In the genomic region with DNA sequence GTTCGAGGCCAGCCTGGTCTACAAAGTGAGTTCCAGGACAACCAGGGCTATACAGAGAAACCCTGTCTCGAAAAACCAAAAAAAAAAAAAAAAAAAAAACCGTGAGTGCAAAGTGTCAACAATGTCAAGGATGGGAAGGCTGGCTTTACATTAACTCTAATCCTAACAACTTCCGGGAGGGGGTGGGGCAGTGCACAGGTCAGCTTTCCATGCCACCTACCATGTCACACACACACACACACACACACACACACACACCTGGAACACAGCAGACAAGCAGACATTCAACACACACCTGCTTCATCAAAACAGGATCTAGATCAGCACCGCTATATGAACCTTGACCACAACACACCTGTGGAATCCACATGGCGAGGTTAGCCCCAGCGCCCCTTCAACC, we compare ENCODE assay signal across 9 mouse cellular contexts. TPM values are rescaled to one million over a fixed set of nuclear protein-coding genes. Genes with fewer than 3 reads are reported as not detected.
A peak's percentile ranks its signal among the peaks of the same experiment; 100 is the strongest.
DNase-seq lines count a peak whose midpoint lies in the region; ATAC-seq lines count a peak whose summit lies in the region.
"Had no signal": no experiment of that assay in that cellular context is flagged by ENCODE, and none has a peak within 500 bp of the region (broad histone marks: within the 10 kb centered on the region; RNA-seq: fewer than 3 reads in every experiment).

No protein-coding gene starts in this region.

- peak overlapping the region; percentile 6; the same call in 1 of the 2 replicates for H3K4me2 ChIP-seq in lung, embryonic 16.5 days (ENCODE audit: low read depth, low read length)
- H3K4me2 ChIP-seq in hindbrain, embryonic 12.5 days (replicated peaks) = peak overlapping the region; percentile 91

- peaks cover 13% of the 10 kb centered on the region for H3K36me3 ChIP-seq in lung, embryonic 16.5 days (ENCODE audit: control insufficient read depth, insufficient read depth, low read length)
- peaks cover 27% of the 10 kb centered on the region for H3K36me3 ChIP-seq in hindbrain, embryonic 12.5 days
- peaks cover 59% of the 10 kb centered on the region for H3K36me3 ChIP-seq in midbrain, embryonic 10.5 days

- no peak overlapping the region for H3K4me3 ChIP-seq in lung, embryonic 16.5 days (ENCODE audit: low read length)
- peak overlapping the region; percentile 87 for H3K4me3 ChIP-seq in hindbrain, embryonic 12.5 days
- H3K4me3 ChIP-seq in midbrain, embryonic 10.5 days = peak overlapping the region; percentile 90

- ATAC-seq in lung, embryonic 16.5 days (ENCODE audit: low read depth) = no peak
- ATAC-seq in hindbrain, embryonic 12.5 days (ENCODE audit: low FRiP score) = no peak
- ATAC-seq in activated CD4-positive, CD25-positive, alpha-beta regulatory T cell, adult 4 months = no peak

- 81% methylated on average over 6 of the region's 7 CpGs for WGBS in lung, embryonic 16.5 days
- 94% methylated on average over 6 of the region's 7 CpGs for WGBS in hindbrain, embryonic 12.5 days
- WGBS in midbrain, embryonic 10.5 days = 92% methylated on average over 7 of the region's 7 CpGs

- H3K27me3 ChIP-seq in lung, embryonic 16.5 days (ENCODE audit: control insufficient read depth, insufficient read depth, low read depth, low read length) = no peaks in the 10 kb centered on the region
- H3K27me3 ChIP-seq in hindbrain, embryonic 12.5 days = no peaks in the 10 kb centered on the region
- H3K27me3 ChIP-seq in midbrain, embryonic 10.5 days (ENCODE audit: low read depth, poor library complexity, severe bottlenecking) = no peaks in the 10 kb centered on the region

- H3K4me1 ChIP-seq in lung, embryonic 16.5 days (replicated peaks; ENCODE audit: control insufficient read depth, insufficient read depth, low read length) = peaks cover 19% of the 10 kb centered on the region
- peaks cover 35% of the 10 kb centered on the region for H3K4me1 ChIP-seq in hindbrain, embryonic 12.5 days
- peaks cover 76% of the 10 kb centered on the region for H3K4me1 ChIP-seq in midbrain, embryonic 10.5 days

- no peaks in the 10 kb centered on the region for H3K9me3 ChIP-seq in lung, embryonic 16.5 days (ENCODE audit: control insufficient read depth, low read length)
- no peaks in the 10 kb centered on the region for H3K9me3 ChIP-seq in hindbrain, embryonic 12.5 days (replicated peaks)
- no peaks in the 10 kb centered on the region for H3K9me3 ChIP-seq in midbrain, embryonic 10.5 days (replicated peaks)

- H3K27ac ChIP-seq in lung, embryonic 16.5 days (ENCODE audit: low read length) = no peak overlapping the region
- no peak overlapping the region for H3K27ac ChIP-seq in hindbrain, embryonic 12.5 days
- H3K27ac ChIP-seq in midbrain, embryonic 10.5 days (replicated peaks) = 0 out of 2 replicates have a peak overlapping the region, but pooled peaks have one; percentile 95

- no peak overlapping the region for H3K9ac ChIP-seq in lung, embryonic 16.5 days (ENCODE audit: low read length)
- peak overlapping the region; percentile 90; the same call in 1 of the 2 replicates for H3K9ac ChIP-seq in hindbrain, embryonic 12.5 days

- no peak for DNase-seq in lung, postnatal 10 days
- no peak for DNase-seq in midbrain, embryonic 10.5 days (ENCODE audit: low spot score)
- no peak for DNase-seq in lung, postnatal 36 days
- DNase-seq in thymus, postnatal 4 days = no peak
- DNase-seq: cerebellum, adult 11-12 months; right cerebral cortex, postnatal 25 days had no signal

RNA-seq across cellular contexts. Expression of gene Med25, which starts 2.3 kb away (rescaled TPM):
- 97.3 and 102 TPM in 2 replicates for polyA plus RNA-seq in lung, embryonic 16.5 days (2015; fragmentation: Nextera tagmentation; extraction: Ambion mirVana)
- 153 and 155 TPM in 2 replicates for polyA plus RNA-seq in hindbrain, embryonic 12.5 days (2016; fragmentation: Nextera tagmentation; extraction: Ambion mirVana)
- 213 and 220 TPM in 2 replicates for polyA plus RNA-seq in midbrain, embryonic 10.5 days (2016; fragmentation: Nextera tagmentation; extraction: Ambion mirVana)
- polyA plus RNA-seq in activated CD4-positive, CD25-positive, alpha-beta regulatory T cell, adult 4 months (2017; shearing (Covaris generic)) = 10 to 100 TPM; 12.2 to 20.1 TPM

RNA-seq across cellular contexts. Expression of gene Fuz, which starts 5.7 kb away (rescaled TPM):
- polyA plus RNA-seq in lung, embryonic 16.5 days (2015; fragmentation: Nextera tagmentation; extraction: Ambion mirVana) = 22.4 and 24.3 TPM in 2 replicates
- polyA plus RNA-seq in hindbrain, embryonic 12.5 days (2016; fragmentation: Nextera tagmentation; extraction: Ambion mirVana) = 19.1 and 22.7 TPM in 2 replicates
- 26.9 and 30.6 TPM in 2 replicates for polyA plus RNA-seq in midbrain, embryonic 10.5 days (2016; fragmentation: Nextera tagmentation; extraction: Ambion mirVana)
- polyA plus RNA-seq in activated CD4-positive, CD25-positive, alpha-beta regulatory T cell, adult 4 months (2017; shearing (Covaris generic)) = 10 to 100 TPM in 1 of 2 experiments, 1 to 10 TPM in 1; 7.3 to 19.3 TPM

RNA-seq across cellular contexts. Expression of gene Ptov1, which starts 20.6 kb away (rescaled TPM):
- 302 and 307 TPM in 2 replicates for polyA plus RNA-seq in lung, embryonic 16.5 days (2015; fragmentation: Nextera tagmentation; extraction: Ambion mirVana)
- polyA plus RNA-seq in hindbrain, embryonic 12.5 days (2016; fragmentation: Nextera tagmentation; extraction: Ambion mirVana) = 606 and 662 TPM in 2 replicates
- 478 and 516 TPM in 2 replicates for polyA plus RNA-seq in midbrain, embryonic 10.5 days (2016; fragmentation: Nextera tagmentation; extraction: Ambion mirVana)
- polyA plus RNA-seq in activated CD4-positive, CD25-positive, alpha-beta regulatory T cell, adult 4 months (2017; shearing (Covaris generic)) = 1 to 10 TPM; 1.3 to 2.3 TPM

RNA-seq across cellular contexts. Expression of gene Pnkp, which starts 33.2 kb away (rescaled TPM):
- polyA plus RNA-seq in lung, embryonic 16.5 days (2015; fragmentation: Nextera tagmentation; extraction: Ambion mirVana) = 38.0 and 39.0 TPM in 2 replicates
- 34.7 and 35.1 TPM in 2 replicates for polyA plus RNA-seq in hindbrain, embryonic 12.5 days (2016; fragmentation: Nextera tagmentation; extraction: Ambion mirVana)
- 38.1 and 38.4 TPM in 2 replicates for polyA plus RNA-seq in midbrain, embryonic 10.5 days (2016; fragmentation: Nextera tagmentation; extraction: Ambion mirVana)
- 10 to 100 TPM; 41.4 to 48.8 TPM for polyA plus RNA-seq in activated CD4-positive, CD25-positive, alpha-beta regulatory T cell, adult 4 months (2017; shearing (Covaris generic))

RNA-seq across cellular contexts. Expression of gene Ap2a1, which starts 39.1 kb away (rescaled TPM):
- 58.2 and 63.7 TPM in 2 replicates for polyA plus RNA-seq in lung, embryonic 16.5 days (2015; fragmentation: Nextera tagmentation; extraction: Ambion mirVana)
- 103 and 107 TPM in 2 replicates for polyA plus RNA-seq in hindbrain, embryonic 12.5 days (2016; fragmentation: Nextera tagmentation; extraction: Ambion mirVana)
- polyA plus RNA-seq in midbrain, embryonic 10.5 days (2016; fragmentation: Nextera tagmentation; extraction: Ambion mirVana) = 74.2 and 77.0 TPM in 2 replicates
- polyA plus RNA-seq in activated CD4-positive, CD25-positive, alpha-beta regulatory T cell, adult 4 months (2017; shearing (Covaris generic)) = 1 to 10 TPM; 6.8 to 8.0 TPM

Comparison
In these comparisons a context has a peak if more than half of its experiments do, and no peak if none do; other contexts are left out.
1. RNA of gene Ptov1, which starts 20.6 kb away (polyA plus RNA-seq): 606 to 662 TPM in hindbrain, embryonic 12.5 days, 478 to 516 TPM in midbrain, embryonic 10.5 days and 302 to 307 TPM in lung, embryonic 16.5 days; 1.3 to 2.3 TPM in activated CD4-positive, CD25-positive, alpha-beta regulatory T cell, adult 4 months; every median in the first group is over 10 times any median in the second.